Mouse (Mus musculus) splenic B cell, adult 2 months (primary cell): Measurements from ENCODE around the gene Chad.

Experiments
- DNase-seq: peaks from one replicate; pipeline ENCODE4 v3.0.0-alpha.2; 2011; ENCODE audit warnings: low read depth, low spot score
- H3K27me3 ChIP-seq: 2 replicates; pipeline ENCODE4 v1.6.1; 2012; ENCODE audit warnings: mild to moderate bottlenecking, low read length, moderate library complexity, mixed read lengths; ENCODE audit not compliant: control insufficient read depth, poor library complexity, insufficient read depth, severe bottlenecking
- H3K36me3 ChIP-seq: 2 replicates; pipeline ENCODE4 v1.6.1; 2012; ENCODE audit warnings: mild to moderate bottlenecking, low read length, moderate library complexity, mixed read lengths; ENCODE audit not compliant: control insufficient read depth, poor library complexity, insufficient read depth, severe bottlenecking

Chad gene

DNA sequence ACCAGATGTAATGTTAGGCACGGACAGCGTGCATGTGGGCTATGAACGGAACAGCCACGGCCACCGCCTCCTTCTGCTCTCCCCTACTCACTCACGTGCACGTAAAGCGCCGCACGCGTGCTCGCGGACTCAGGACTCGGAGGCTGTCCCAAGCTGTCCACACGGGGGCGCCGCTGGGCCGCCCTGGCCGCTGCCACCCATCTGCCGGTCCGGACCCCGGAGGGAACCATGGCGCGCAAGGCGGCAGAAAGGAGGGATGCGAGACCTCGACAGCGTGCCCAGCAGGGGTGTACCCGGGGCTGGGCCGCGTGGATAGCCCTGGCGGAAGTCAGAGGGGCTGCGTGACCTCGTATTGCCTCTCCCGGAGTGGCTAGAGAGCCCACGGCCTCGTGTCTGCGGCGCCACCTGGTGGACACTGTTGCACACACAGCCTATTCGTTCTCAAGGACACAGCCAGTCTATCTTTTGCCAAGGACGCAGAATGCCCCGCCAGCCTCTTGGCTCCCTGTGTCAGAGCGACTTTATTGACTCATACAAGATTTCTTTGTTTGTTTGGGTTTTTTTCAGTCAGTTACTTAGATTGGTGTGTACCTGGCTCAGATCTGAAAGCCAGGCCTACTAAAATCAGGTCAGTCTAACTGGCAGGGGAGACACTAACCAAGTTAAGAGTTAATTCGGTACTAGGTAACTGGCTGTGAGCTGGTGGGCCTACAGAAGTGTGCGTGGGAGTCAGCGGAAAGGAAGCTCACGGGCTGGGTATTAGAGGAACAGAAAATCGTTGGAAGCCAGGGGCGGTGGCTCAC, 15.8 kb upstream of the Chad start, which contains the start of gene Rsad1:
Gene Rsad1, minus strand, starts transcription at position 368 of the 803 bp plus-strand sequence.
- Histone ChIP-seq H3K36me3 (no peaks in the 10 kb centered on the region), H3K27me3 (no peaks in the 10 kb centered on the region)
- peak; percentile 96 for DNase-seq

DNA sequence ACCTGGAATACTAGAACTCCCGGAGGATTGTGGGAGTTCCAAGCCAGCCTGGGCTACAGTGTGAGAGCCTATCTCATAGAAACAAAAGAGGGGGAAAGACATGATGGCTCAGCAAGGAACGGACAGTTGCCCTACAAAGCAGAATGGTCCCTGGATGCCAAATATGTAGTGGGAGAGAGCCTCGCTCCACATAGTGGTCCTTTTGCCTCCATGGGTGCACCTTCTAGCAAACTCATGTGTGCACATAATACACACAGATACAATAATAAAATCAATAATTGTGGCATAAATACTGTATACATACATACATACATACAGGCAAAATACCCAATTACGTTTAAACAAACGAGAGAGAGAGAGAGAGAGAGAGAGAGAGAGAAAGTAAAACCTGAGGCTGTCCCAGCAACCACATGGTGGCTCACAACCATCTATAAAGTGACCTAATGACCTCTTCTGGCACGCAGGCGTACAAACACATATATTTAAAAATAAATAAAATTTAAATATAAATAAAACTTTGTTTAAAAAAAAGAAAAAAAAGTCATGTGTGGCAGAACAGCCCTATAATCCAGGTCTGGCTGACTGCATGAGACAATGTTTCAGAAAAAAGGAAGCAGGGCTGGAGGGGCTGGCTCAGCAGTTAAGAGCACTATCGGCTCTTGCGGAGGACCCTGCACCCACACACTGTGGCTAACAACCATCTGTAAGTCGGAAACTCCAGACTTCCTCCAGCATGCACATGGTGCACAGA, 15.0 kb upstream of the Chad start:
- Histone ChIP-seq H3K27me3 (no peaks in the 10 kb centered on the region), H3K36me3 (no peaks in the 10 kb centered on the region)
- peak; percentile 37 for DNase-seq

DNA sequence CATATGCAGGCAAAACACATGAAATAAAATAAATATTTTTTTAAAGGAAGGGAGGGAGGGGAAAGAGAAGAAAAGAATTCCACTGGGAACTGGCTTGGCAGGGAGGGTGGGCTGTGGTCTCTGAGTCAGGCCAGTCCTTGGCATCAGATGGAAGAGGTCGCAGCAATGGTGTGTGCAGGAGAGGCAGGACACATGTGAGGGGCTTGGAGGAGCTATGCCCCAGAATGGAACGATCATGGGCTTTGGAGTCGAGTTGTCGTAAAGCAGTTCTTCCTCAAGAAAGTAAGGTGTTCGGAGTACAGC, 14.5 kb upstream of the Chad start:
- no peak for DNase-seq
- H3K36me3 ChIP-seq = no peaks in the 10 kb centered on the region

DNA sequence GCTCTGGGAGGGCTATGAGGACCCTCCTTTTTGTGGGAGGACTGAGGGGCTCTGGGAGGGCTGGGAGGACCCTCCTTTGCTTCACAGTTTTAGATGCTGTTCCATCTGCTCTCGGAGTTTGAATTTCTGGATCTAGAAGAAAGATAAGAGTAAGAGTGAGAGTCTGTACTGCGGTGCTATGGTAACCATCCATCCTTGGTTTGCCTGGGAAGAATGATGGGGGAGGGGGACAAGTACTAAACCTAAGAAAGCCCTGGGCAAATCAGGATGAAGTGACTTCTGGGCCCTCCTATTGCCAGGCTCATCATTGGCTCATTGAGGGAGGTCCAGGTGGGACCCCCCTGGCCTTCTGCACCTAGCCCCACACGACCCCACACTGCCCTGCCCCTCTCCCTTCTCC, 6.6 kb upstream of the Chad start:
- peaks cover 13% of the 10 kb centered on the region; the same call in 1 of the 2 replicates for H3K36me3 ChIP-seq
- H3K27me3 ChIP-seq = no peaks in the 10 kb centered on the region
- DNase-seq = no peak

More for the DNA sequence above, 14.5 kb upstream of the Chad start:
- no peaks in the 10 kb centered on the region for H3K27me3 ChIP-seq

DNA sequence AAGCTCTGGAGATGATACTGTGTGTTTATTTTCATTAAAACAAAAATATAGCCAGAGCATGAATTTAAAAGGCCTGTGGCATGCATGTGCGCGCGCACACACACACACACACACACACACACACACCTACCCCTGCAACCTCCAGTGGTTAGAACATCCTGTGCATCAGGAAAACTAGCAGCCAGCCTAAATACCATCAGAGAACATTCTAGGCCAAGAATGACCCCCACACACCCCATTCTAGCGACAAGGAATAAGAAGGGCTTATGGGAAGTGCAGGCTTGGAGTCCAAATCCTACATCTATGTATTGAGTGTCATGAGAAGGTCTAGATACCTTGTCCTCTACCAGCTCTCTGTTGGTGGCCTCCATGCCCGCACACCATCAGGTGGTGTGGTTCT, 1.5 kb upstream of the Chad start:
- no peak for DNase-seq
- H3K36me3 ChIP-seq = peaks cover 7% of the 10 kb centered on the region; the same call in 1 of the 2 replicates

DNA sequence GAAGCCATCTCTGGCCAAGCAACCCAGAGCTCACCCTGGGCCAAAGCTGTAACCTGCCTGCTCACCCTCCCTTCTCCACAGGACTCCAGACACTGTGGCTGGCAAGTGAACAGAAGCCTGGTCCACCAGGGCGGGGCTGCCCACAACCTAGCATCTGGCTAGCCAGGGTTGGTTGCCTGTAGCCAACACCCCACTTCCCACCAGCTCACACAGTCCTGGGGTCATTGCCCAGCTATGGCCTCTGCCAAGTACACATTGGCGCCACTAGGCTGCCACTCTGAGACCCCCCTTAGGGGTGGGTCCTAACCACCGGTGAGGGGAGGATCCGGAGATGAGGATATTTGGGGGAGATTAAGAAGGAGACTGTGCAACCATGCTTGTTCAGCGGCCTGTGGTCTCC, 1.0 kb upstream of the Chad start:
- H3K27me3 ChIP-seq = no peaks in the 10 kb centered on the region
- no peak for DNase-seq
- H3K36me3 ChIP-seq = peaks cover 7% of the 10 kb centered on the region; the same call in 1 of the 2 replicates

More for the DNA sequence above, 1.5 kb upstream of the Chad start:
- no peaks in the 10 kb centered on the region for H3K27me3 ChIP-seq

DNA sequence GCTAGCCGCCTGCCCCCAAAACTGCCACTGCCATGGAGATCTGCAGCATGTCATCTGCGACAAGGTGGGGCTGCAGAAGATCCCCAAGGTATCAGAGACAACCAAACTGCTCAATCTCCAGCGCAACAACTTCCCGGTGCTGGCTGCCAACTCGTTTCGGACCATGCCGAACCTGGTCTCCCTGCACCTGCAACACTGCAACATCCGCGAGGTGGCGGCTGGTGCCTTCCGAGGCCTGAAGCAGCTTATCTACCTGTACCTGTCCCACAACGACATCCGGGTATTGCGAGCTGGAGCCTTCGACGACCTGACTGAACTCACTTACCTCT, 268 bp downstream of the Chad start:
- no peaks in the 10 kb centered on the region for H3K27me3 ChIP-seq
- DNase-seq = no peak
- H3K36me3 ChIP-seq = peaks cover 13% of the 10 kb centered on the region

DNA sequence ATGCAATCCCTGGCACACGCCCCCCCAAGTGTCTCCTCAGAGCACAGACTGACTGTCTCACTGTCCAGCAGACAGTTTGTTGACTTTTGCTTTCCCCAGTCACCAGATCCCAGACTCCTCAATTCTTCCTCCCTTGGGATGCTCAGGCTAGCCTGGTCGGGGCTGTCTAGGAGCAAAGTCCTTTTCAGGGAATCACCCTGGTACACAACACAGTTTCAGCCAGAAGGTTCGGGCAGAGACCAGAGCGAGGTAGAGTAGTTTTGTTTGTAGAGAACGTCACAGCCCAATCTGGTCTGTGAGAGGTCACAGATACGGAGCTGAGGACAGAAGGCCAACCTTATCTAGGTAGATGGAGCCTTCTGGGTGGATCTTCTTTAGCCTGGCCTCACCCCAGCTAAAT, 1.7 kb downstream of the Chad start:
- Histone ChIP-seq H3K36me3 (peaks cover 10% of the 10 kb centered on the region), H3K27me3 (no peaks in the 10 kb centered on the region)
- no peak for DNase-seq

DNA sequence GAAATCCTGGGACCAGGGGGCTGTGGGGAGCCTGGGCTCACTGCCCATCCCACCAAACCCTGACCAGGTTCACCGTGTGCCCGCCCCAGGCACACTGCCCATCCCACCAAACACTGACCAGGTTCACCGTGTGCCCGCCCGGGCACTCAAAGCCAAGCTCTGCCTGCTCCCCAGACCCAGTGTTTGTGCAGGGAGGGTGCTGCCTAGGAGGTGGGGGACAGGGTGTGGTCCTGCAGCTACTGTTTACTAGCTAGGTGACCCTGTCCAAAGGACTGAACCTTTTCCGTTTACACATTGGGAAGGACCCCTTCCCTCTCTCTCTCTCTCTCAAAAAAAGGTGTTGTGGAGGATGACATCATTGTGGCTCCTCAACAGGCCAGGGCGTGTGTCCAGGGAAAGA, 2.5 kb downstream of the Chad start:
- H3K27me3 ChIP-seq = no peaks in the 10 kb centered on the region
- no peak for DNase-seq
- H3K36me3 ChIP-seq = peaks cover 5% of the 10 kb centered on the region

DNA sequence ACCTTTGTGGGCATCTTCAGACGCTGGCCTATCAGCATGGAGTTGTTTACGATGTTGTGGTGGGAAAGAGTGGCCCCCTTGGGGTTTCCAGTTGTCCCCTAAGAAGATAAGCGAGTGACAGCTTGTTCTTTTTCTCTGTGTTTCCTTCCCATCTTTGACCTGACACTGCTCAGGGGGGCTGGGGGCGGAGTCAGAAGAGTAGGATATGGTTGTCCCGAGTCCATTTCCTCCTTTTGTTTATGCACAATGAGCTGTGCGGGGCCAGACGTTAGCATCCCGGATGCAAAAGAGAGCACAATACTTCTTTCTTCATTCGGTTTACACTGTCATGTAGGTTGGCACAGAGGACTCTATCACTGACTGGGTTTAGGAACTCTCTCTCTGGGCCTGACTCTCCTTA, 5.8 kb downstream of the Chad start:
- H3K27me3 ChIP-seq = no peaks in the 10 kb centered on the region
- no peak for DNase-seq
- peaks cover 5% of the 10 kb centered on the region for H3K36me3 ChIP-seq

DNA sequence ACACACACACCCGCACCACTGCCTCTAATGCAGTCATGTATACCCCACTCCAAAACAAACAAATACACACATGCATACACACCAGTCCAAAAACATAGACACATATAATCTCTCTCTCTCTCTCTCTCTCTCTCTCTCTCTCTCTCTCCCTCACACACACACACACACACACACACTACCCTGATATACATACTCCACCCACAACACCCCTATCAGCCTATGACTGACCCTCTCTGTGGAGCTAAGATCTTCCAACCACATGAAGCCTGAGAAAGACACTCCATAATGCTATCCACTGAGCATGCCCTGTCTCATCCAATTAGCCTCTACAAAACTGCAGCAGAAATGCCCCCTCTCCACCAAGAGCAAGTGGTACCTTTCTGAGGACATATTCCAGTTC, 7.0 kb downstream of the Chad start:
- DNase-seq = no peak
- no peaks in the 10 kb centered on the region for H3K27me3 ChIP-seq

DNA sequence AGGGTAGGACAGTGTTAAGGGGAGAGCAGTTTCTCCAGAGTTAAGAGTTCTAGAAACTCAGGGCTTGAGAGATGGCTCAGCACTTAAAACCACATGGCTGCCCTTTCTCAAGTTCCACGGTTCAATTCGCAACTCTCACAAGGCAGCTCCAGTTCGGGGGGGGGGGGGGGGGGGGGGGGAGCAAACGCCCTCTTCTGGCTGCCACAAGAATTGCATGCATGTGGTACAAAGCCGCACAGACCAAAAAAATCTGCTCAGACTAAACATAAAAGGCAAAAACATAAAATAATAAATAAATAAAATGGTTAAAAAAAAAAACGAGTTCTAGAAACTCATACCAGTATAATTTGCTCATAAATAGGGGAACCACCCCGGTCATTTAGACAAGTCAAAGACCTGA, 9.7 kb downstream of the Chad start:
- 0 out of 2 replicates have a peak, but pooled peaks cover 1% of the 10 kb centered on the region for H3K36me3 ChIP-seq
- no peaks in the 10 kb centered on the region for H3K27me3 ChIP-seq
- DNase-seq = peak; percentile 27

More for the DNA sequence above, 7.0 kb downstream of the Chad start:
- peaks cover 5% of the 10 kb centered on the region for H3K36me3 ChIP-seq

DNA sequence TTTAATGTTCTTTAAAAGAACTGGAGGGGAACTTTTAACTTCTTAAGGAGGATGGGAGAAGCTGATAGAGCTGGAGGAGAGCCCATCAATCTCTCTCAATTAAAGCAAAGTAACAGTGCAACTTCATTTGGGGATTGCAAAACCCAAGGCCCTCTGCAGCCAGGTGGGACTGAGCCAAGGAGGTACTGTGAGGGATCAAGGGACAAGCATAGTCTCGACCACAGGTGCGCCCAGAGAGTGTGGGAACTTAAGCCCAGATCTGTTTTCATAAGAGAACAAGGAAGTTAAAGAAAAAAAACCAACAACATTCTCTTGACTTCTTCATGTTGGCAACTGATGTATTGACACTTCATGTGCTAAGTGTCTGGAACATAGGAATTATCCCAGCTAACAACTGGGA, 10.2 kb downstream of the Chad start:
- Histone ChIP-seq H3K36me3 (no peaks in the 10 kb centered on the region), H3K27me3 (no peaks in the 10 kb centered on the region)
- DNase-seq = no peak

DNA sequence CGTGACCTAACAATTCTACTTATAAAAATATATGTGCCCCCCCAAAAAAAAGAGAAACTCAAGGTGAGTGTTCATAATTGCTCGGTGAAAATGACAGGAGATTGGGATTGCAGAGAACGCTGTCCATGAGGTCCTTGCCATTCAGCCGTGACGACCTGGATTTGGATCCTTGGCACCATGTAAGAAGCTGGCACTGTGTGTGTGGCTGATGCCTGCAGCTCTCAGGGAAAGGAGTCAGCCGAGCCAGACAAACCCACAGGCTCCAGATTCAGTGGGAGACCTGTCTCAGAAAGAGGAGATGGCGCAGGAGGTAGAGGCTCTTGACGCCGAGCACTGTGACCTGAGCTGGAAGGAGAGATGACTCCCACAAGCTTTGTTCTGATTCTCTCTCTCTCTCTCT, 11.5 kb downstream of the Chad start:
- H3K36me3 ChIP-seq = no peaks in the 10 kb centered on the region
- H3K27me3 ChIP-seq = no peaks in the 10 kb centered on the region
- DNase-seq = no peak

DNA sequence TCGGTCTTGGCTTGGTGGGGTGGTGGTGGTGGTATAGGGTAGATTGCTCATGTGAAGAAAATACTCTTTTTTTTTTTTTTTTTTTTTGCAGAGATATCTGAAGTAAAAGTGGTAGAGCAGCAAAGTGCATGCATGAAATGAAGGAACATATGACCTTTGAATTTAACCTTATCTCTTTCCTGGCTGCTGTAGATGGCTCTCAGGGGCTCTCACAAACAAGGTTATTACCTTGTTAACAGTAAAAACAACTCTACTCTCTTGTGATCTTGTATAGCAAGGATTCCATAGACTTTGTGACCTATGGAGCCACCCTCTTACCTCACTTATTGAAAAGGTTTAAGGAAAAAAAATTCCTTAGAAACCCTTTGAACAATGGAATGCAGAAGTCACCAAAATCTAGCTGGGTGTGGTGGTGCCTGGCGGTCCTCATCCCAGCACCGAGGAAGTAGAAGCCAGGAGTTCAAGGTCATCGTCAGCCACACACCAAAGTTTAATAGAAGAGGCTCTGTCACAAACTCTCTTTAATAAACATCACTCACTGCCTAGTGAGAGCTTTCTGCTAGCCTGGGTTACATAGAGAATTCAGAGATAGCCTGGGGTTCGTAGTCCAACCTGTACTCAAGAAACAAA, 15.4 kb downstream of the Chad start:
- H3K27me3 ChIP-seq = no peaks in the 10 kb centered on the region
- no peaks in the 10 kb centered on the region for H3K36me3 ChIP-seq
- DNase-seq = no peak
